Mouse (Mus musculus) lung, adult 18-20 months (tissue): ENCODE measurements at regions not wholly inside any gene's neighbourhood (a gene's known extent, or its start where the extent isn't known, plus 50 kb on each side); places are given as distances from the start of the nearest gene placed in this dataset.
A peak's percentile ranks its signal among the peaks of the same experiment; 100 is the strongest.

Experiments
- DNase-seq, 2 experiments: peaks; one replicate each; pipeline ENCODE4 v3.0.0; 2022; ENCODE audit warnings: mixed read lengths in 2 of 2

- DNase-seq = no peak
Measured at GRCm38 (mm10) chr9:61047289-61047688, 252.9 kb downstream of the Uaca start.

GRCm38 (mm10) chr9:61048576-61048975 is 254.2 kb downstream of the Uaca start:
- no peak for DNase-seq

GRCm38 (mm10) chr9:61052621-61053020 is 258.3 kb downstream of the Uaca start:
- DNase-seq = no peak

GRCm38 (mm10) chr9:61054427-61054826 is 260.1 kb downstream of the Uaca start:
- DNase-seq = peak; percentile 42 to 59

GRCm38 (mm10) chr9:61055392-61055791 is 261.1 kb downstream of the Uaca start:
- DNase-seq = no peak

- DNase-seq = no peak
Measured at GRCm38 (mm10) chr9:61055928-61056730, 261.8 kb downstream of the Uaca start.

- DNase-seq = no peak
Measured at GRCm38 (mm10) chr9:61056731-61057270, 262.5 kb downstream of the Uaca start.

GRCm38 (mm10) chr9:61059225-61059624 is 264.9 kb downstream of the Uaca start:
- no peak for DNase-seq

- DNase-seq = no peak
Measured at GRCm38 (mm10) chr9:61060958-61061357, 266.6 kb downstream of the Uaca start.

GRCm38 (mm10) chr9:61064714-61065305 is 270.5 kb downstream of the Uaca start:
- no peak for DNase-seq

- DNase-seq = no peak
Measured at GRCm38 (mm10) chr9:61069553-61070314, 275.4 kb downstream of the Uaca start.

- DNase-seq = no peak
Measured at GRCm38 (mm10) chr9:61070315-61070707, 276.0 kb downstream of the Uaca start.

- DNase-seq = no peak
Measured at GRCm38 (mm10) chr9:61070861-61071260, 276.5 kb downstream of the Uaca start.

GRCm38 (mm10) chr9:61073482-61073881 is 279.1 kb downstream of the Uaca start:
- peak in 1 of 2 experiments; percentile 8 for DNase-seq

- no peak for DNase-seq
Measured at GRCm38 (mm10) chr9:61075071-61075470, 280.7 kb downstream of the Uaca start.

- DNase-seq = no peak
Measured at GRCm38 (mm10) chr9:61077181-61077580, 282.8 kb downstream of the Uaca start.

- DNase-seq = no peak
Measured at GRCm38 (mm10) chr9:61077807-61078206, 283.5 kb downstream of the Uaca start.

- DNase-seq = no peak
Measured at GRCm38 (mm10) chr9:61081474-61082021, 287.2 kb downstream of the Uaca start.

- no peak for DNase-seq
Measured at GRCm38 (mm10) chr9:61084655-61085230, 287.4 kb upstream of the Tle3 start.

GRCm38 (mm10) chr9:61087035-61087434 is 285.1 kb upstream of the Tle3 start:
- DNase-seq = no peak

- DNase-seq = no peak
Measured at GRCm38 (mm10) chr9:61089066-61089686, 283.0 kb upstream of the Tle3 start.

- no peak for DNase-seq
Measured at GRCm38 (mm10) chr9:61091036-61091435, 281.1 kb upstream of the Tle3 start.
